Comparison of ENCODE assay signal across 14 mouse cellular contexts in the genomic region with DNA sequence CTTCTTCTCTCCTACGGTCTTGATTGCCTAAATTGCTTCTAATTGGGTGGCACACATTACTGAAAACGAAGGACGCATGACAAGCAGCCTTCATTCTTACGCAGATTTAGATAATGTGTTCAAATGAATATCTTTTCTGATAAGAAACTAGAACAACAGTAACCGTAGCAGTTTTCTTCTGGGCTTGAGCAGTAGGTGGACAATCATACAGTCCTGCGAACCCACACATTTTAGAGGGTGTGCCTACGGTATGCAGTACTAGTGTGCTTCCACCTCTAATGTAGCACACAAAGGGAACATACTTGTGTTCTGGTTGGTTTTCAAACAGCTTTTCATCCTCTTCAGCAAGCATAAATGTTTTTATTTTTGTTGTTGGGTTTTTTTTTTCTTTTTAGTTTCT.
A peak's percentile ranks its signal among the peaks of the same experiment; 100 is the strongest.
DNase-seq lines count a peak whose midpoint lies in the region; ATAC-seq and TF ChIP-seq lines count a peak whose summit lies in the region.
"Had no signal": no experiment of that assay in that cellular context is flagged by ENCODE, and none has a peak within 500 bp of the region (broad histone marks: within the 10 kb centered on the region; RNA-seq: fewer than 3 reads in every experiment).

No protein-coding gene starts in this region.

- no peaks in the 10 kb centered on the region for H3K9me3 ChIP-seq in limb, embryonic 11.5 days (ENCODE audit: control insufficient read depth, low read length)
- H3K9me3 ChIP-seq in limb, embryonic 10.5 days (replicated peaks), result no peaks in the 10 kb centered on the region
- no peaks in the 10 kb centered on the region for H3K9me3 ChIP-seq in hindbrain, embryonic 13.5 days
- no peaks in the 10 kb centered on the region for H3K9me3 ChIP-seq in midbrain, postnatal 0 days (ENCODE audit: low read length)
- H3K9me3 ChIP-seq: lung, embryonic 15.5 days had no signal

- no peaks in the 10 kb centered on the region for H3K4me1 ChIP-seq in limb, embryonic 11.5 days (ENCODE audit: control insufficient read depth, insufficient read depth, low read length)
- peaks cover 21% of the 10 kb centered on the region for H3K4me1 ChIP-seq in limb, embryonic 10.5 days
- peaks cover 43% of the 10 kb centered on the region for H3K4me1 ChIP-seq in hindbrain, embryonic 13.5 days (replicated peaks)
- H3K4me1 ChIP-seq in midbrain, postnatal 0 days (ENCODE audit: insufficient read depth, low read length), result peaks cover 5% of the 10 kb centered on the region; the same call in 1 of the 2 replicates

- no peak overlapping the region for H3K9ac ChIP-seq in limb, embryonic 11.5 days (ENCODE audit: low read length)
- H3K9ac ChIP-seq in hindbrain, embryonic 13.5 days, result peak overlapping the region; percentile 81
- 0 out of 2 replicates have a peak overlapping the region, but pooled peaks have one; percentile 1 for H3K9ac ChIP-seq in midbrain, postnatal 0 days (replicated peaks; ENCODE audit: low read length, poor library complexity, severe bottlenecking)
- H3K9ac ChIP-seq: lung, embryonic 15.5 days had no signal

- no peaks in the 10 kb centered on the region for H3K36me3 ChIP-seq in limb, embryonic 11.5 days (ENCODE audit: control insufficient read depth, insufficient read depth, low read length)
- H3K36me3 ChIP-seq in limb, embryonic 10.5 days, result no peaks in the 10 kb centered on the region
- no peaks in the 10 kb centered on the region for H3K36me3 ChIP-seq in hindbrain, embryonic 13.5 days
- H3K36me3 ChIP-seq in midbrain, postnatal 0 days (ENCODE audit: insufficient read depth, low read length), result no peaks in the 10 kb centered on the region
- H3K36me3 ChIP-seq: lung, embryonic 15.5 days had no signal

- no peak overlapping the region for H3K27ac ChIP-seq in limb, embryonic 11.5 days (replicated peaks; ENCODE audit: low read depth, low read length)
- no peak overlapping the region for H3K27ac ChIP-seq in limb, embryonic 10.5 days
- peak overlapping the region; percentile 99 for H3K27ac ChIP-seq in hindbrain, embryonic 13.5 days
- peak overlapping the region; percentile 92 for H3K27ac ChIP-seq in midbrain, postnatal 0 days (ENCODE audit: low read depth, low read length)
- H3K27ac ChIP-seq: heart, adult 2 months; lung, embryonic 15.5 days had no signal

- ATAC-seq in limb, embryonic 11.5 days (ENCODE audit: insufficient number of reproducible peaks, low FRiP score, low TSS enrichment, low read depth), result no peak
- ATAC-seq in hindbrain, embryonic 13.5 days (ENCODE audit: low FRiP score), result no peak
- ATAC-seq in midbrain, postnatal 0 days (ENCODE audit: low FRiP score), result no peak
- ATAC-seq: inflammation-experienced regulatory T-cells, adult 6 months had no signal

- DNase-seq in limb, embryonic 11.5 days (ENCODE audit: low spot score), result peak; percentile 33
- DNase-seq in limb, embryonic 10.5 days (ENCODE audit: low spot score), result no peak
- DNase-seq in embryo, embryonic 11 days, result peak; percentile 19
- DNase-seq in midbrain, postnatal 0 days (ENCODE audit: low spot score), result peak; percentile 26
- DNase-seq in adrenal gland, adult 8-10 months, result no peak
- no peak for DNase-seq in urinary bladder, postnatal 36 days (ENCODE audit: low spot score in 2 of 2)
- DNase-seq in MN1 (ENCODE audit: low spot score), result no peak
- DNase-seq: heart, adult 2 months; thymus, postnatal 25 days had no signal

- TF ChIP-seq CTCF in midbrain, postnatal 0 days (IDR thresholded peaks at IDR 0.05), result no peak

- no peak overlapping the region for H3K4me2 ChIP-seq in limb, embryonic 11.5 days (ENCODE audit: low read depth, severe bottlenecking)
- H3K4me2 ChIP-seq in hindbrain, embryonic 13.5 days, result peak overlapping the region; percentile 67
- peak overlapping the region; percentile 75; the same call in 1 of the 2 replicates for H3K4me2 ChIP-seq in midbrain, postnatal 0 days (ENCODE audit: low read depth, low read length, poor library complexity, severe bottlenecking)
- H3K4me2 ChIP-seq: lung, embryonic 15.5 days had no signal

- H3K27me3 ChIP-seq in limb, embryonic 11.5 days (ENCODE audit: control insufficient read depth, insufficient read depth, low read length), result peaks cover 32% of the 10 kb centered on the region
- peaks cover 62% of the 10 kb centered on the region for H3K27me3 ChIP-seq in limb, embryonic 10.5 days (ENCODE audit: low read depth, poor library complexity, severe bottlenecking)
- H3K27me3 ChIP-seq in hindbrain, embryonic 13.5 days, result 0 out of 2 replicates have a peak, but pooled peaks cover 6% of the 10 kb centered on the region
- no peaks in the 10 kb centered on the region for H3K27me3 ChIP-seq in midbrain, postnatal 0 days (ENCODE audit: insufficient read depth, low read length)
- H3K27me3 ChIP-seq: CH12.LX had no signal

- H3K4me3 ChIP-seq in limb, embryonic 11.5 days (ENCODE audit: low read depth, low read length), result no peak overlapping the region
- H3K4me3 ChIP-seq in limb, embryonic 10.5 days, result no peak overlapping the region
- peak overlapping the region; percentile 14 for H3K4me3 ChIP-seq in hindbrain, embryonic 13.5 days
- no peak overlapping the region for H3K4me3 ChIP-seq in midbrain, postnatal 0 days (ENCODE audit: low read depth, low read length)
- H3K4me3 ChIP-seq: heart, adult 2 months; lung, embryonic 15.5 days; myocyte had no signal

- WGBS in limb, embryonic 11.5 days, result 4% methylated on average over 7 of the region's 7 CpGs
- WGBS in limb, embryonic 10.5 days, result 6% methylated on average over 7 of the region's 7 CpGs
- 8% methylated on average over 7 of the region's 7 CpGs for WGBS in hindbrain, embryonic 13.5 days
- 19% methylated on average over 7 of the region's 7 CpGs for WGBS in midbrain, postnatal 0 days

Comparison
In these comparisons a context has a peak if more than half of its experiments do, and no peak if none do; other contexts are left out.
1. DNase-seq: peak in limb, embryonic 11.5 days (single experiment), embryo, embryonic 11 days (single experiment) and midbrain, postnatal 0 days (single experiment); none in limb, embryonic 10.5 days (single experiment), adrenal gland, adult 8-10 months (single experiment), urinary bladder, postnatal 36 days (0 of 2) and MN1 (single experiment).
2. H3K27ac ChIP-seq: peak in hindbrain, embryonic 13.5 days (single experiment) and midbrain, postnatal 0 days (single experiment); none in limb, embryonic 11.5 days (single experiment) and limb, embryonic 10.5 days (single experiment).